Mouse (Mus musculus) right cerebral cortex, postnatal 14 days (tissue): ENCODE data around the gene Ston2.
"Not testable (repeated sequence)": the region's sequence is repeated elsewhere in the genome, so short reads cannot be mapped to it uniquely, and the experiment has no call there.

Experiments used
- DNase-seq: peaks from one replicate; pipeline ENCODE4 v3.0.0; 2022

Ston2 gene

GRCm38 (mm10) chr12:91788446-91788845, 259 bp upstream of the Ston2 start:
- not testable (repeated sequence) for DNase-seq

DNA sequence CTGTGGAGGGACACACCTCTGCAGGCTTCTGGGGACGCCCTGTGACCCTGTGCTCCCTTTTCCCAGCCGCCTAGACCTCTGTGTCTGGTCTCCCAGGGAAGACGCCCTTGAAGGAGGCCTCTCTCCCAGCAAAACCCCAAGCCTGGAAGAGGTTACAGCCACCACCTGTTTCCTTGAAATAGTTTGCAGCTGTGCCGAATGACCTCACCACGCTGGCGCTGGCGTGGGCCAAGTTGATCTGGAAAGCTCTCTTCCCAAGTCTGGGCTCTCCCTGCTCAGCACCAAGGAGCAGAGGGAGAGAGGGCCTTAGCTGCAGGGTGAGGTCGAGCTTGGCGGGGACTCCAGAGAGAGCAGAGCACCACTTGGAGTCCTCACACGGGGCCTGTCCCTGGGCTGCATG, 1.8 kb downstream of the Ston2 start:
- no peak for DNase-seq

GRCm38 (mm10) chr12:91781432-91781831, 6.8 kb downstream of the Ston2 start:
- no peak for DNase-seq

- no peak for DNase-seq
These were observed 7.7 kb downstream of the Ston2 start for GRCm38 (mm10) chr12:91780531-91780930.

- peak; percentile 72 for DNase-seq
These were observed 9.2 kb downstream of the Ston2 start for GRCm38 (mm10) chr12:91779004-91779365.

- DNase-seq = peak; percentile 45
These were observed 9.8 kb downstream of the Ston2 start for GRCm38 (mm10) chr12:91778211-91779003.

DNA sequence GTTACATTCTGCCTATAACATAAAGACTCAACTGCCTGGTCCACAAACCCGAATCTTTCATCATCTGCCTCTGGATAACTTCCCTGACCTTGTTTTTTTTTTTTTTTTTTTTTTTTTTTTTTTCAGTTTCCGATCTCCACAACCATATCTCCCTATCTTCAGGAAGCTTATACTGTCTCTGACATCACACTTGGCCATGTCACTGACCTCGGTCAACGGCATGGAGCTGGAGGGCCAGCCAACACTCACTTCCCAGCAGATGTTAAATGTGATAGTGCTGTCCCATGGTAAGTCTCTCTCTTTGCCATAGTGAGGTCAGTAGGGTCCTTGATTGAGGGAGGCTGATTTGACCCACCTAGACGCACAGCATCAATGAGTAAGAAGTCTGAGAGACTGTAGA, 11.8 kb downstream of the Ston2 start:
- DNase-seq = no peak

- no peak for DNase-seq
These were observed 13.3 kb downstream of the Ston2 start for GRCm38 (mm10) chr12:91774811-91775284.

DNA sequence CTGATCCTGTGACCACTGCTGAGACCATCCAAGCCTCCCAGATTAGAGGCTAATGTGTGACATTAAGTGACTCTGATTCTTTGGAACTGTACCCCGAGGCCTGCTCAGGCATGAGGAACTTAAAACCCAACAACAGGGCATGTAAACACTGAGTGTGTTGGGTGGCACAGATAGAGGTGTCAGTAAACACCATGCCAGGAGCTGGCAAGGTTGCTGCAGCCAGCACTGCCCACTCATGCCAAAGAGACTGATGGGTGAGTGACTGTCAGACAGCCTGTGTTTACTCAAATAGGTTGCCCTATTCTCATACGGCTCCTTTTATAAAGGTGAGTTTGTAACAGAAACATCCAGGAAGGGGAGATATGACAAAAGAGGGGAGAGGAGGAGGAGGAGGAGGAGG, 19.3 kb downstream of the Ston2 start:
- DNase-seq = no peak

- no peak for DNase-seq
These were observed 20.0 kb downstream of the Ston2 start for GRCm38 (mm10) chr12:91768176-91768575.

DNA sequence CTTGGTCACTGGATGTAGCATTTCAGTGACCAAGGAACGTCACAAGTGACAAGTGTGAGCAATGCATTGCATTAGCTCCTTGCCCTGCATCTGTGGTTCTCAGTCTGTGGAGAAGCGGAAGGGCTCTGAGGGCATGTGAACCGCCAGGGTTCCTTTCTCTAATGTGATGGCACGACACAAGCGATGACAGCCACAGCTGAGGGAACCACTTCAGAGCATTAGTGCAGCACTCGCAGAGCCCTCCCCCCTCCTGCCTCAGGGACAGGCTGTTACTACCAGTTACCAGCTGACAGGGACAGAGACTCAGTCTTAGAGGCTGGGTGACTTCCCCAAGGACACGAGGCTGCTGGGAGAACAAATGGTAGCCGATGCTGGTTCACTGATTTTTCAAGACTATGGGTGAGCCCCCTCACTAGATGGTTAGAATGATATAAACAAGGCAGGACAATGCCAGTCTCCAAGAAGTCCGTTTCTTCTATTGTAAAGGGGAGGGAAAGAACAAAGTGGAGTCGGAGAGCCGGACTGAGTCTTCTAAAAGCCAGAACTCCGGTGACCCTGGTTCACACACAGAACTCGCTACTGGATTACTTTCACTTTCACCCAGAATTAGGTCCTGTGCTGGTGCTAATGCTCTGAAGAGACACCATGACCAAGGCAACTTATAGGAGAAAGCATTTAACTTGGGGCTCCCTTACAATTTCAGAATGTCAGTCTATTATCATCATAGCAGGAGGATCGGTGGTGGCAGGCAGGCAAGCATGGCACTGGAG, 21.7 kb downstream of the Ston2 start:
- DNase-seq = peak; percentile 49

DNA sequence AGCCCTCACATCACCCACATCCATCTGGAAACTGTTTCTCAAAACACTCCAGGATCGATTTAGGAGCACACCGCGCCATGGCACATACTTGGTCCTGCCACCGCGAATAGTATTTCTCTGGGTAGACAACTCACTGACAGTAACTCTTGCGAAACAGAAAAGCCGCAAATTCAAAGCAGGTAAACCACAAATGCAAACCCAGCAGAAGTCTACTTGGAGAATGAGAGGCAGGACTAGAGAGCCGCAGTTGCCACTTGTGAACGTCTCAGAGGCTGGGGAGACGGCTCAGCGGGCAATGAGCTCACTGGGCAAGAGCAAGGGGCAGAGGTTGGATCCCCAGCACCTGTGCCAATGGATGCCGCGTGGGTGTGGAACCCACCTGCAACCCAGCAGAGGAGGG, 22.7 kb downstream of the Ston2 start:
- DNase-seq = no peak

DNA sequence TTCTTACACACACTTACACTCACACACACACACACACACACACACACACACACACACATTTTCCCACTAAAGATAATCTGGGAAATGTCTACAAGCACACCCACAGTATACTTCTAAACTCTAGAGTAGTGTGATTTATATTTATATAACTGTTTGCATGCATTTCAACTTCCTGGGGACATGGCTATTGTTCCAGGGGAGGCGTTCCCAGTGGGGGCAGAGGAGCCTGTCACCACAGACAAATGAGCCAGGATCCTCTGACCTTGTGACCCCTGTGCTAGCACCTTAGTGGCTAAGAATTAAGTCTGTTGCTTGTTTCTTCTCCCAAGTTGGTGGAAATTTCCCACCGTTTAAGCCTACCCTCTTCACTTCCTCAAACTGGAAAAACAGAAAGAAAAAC, 23.1 kb downstream of the Ston2 start:
- DNase-seq = no peak

DNA sequence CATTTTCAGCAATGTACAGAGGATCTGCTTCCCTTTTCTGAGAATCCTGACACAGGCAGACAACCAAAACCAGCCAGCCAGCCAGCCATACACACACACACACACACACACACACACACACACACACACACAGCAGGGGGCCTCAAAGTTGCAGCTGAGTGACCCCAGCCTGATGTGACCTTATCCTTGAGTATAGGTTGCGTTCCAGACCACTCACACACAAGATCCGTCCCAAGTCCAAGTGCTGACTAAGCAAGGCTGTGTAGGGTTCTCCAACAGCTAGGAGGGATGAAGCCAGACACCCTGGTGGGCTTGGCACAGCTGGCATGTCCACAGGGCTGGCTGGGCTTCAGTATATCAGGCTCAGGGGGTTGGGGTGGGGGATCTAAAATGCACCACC, 23.7 kb downstream of the Ston2 start:
- no peak for DNase-seq

DNA sequence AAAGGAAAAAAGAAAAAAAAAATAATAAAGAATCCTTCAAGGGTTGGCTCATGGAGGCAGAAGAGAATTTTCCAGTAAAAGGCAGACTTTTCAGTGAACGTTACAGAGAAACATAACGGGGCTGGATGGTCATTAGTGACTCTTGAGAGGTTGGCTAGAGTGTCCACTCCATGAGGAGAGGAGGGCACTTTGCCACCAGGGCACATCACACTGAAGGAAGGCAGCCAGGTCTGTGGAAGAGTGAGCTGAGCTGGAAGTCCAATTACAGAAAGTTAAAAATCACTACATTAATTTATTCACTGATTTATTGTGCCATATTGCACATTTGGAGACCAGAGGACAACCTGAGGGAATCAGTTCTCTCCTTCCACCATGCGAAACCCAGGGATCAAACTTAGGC, 28.4 kb downstream of the Ston2 start:
- no peak for DNase-seq

DNA sequence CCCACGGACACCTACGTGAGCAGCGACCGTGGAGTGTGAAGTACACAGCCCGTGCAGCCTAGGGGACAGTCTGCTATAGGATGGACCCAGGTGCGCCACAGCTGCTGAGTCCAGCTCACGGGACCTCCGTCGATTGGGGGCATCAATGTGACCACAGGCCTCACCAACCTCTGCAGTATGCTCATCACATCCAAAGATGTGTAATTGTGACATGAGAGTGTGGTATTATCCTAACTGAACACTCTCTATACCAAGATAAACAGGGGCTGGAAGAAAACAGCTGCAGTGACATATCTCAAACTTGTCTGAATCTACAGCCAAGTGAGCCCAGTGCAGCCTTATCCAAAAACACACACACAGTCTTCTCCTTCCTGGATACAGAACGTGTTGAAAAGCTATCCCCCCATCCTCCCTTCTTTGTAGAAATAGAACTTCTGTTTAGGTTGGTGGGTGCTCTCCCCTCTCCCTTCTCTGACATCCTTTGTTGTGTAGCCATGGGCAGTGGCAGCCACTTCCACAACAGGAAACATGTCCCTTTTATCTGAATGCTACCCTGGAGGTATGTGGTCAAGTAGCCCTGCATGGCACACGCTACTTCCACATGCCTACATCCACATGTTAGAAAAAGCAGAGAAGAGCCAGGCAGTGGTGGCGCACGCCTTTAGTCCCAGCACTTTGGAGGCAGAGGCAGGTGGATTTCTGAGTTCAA, 30.2 kb downstream of the Ston2 start:
- DNase-seq = no peak

DNA sequence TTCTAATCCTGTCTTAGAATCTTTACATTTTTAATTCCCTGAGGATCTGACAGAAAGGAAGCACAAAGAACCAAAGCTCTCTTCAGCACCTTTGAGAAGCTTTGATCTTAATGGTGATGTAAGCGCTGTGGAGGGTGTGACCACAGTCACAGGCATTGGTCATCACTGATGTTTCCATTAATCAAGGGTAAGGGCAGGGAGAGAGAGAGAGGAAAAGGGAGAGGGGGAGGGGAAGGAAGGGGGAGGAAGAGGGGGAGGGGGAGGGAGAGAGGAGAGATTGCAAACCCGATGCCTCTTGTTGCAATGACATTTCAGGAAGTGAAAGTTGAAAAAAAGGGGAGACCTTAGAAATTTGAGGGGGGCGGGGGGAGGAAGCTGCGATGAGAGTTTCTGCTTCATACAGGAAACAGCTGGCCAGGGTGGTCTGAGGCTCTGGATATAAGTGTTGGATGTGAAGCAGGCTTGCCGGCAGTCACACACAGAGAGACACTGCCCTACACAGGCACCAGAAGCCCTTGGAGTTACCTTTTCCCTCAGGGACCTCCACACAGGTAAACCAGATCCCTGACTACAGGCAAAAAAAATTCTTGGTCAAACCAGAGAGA, 31.5 kb downstream of the Ston2 start:
- no peak for DNase-seq

- DNase-seq = no peak
These were observed 33.6 kb downstream of the Ston2 start for GRCm38 (mm10) chr12:91754606-91755005.

- no peak for DNase-seq
These were observed 35.5 kb downstream of the Ston2 start for GRCm38 (mm10) chr12:91752711-91753110.

GRCm38 (mm10) chr12:91751893-91752597, 36.1 kb downstream of the Ston2 start:
- no peak for DNase-seq

DNA sequence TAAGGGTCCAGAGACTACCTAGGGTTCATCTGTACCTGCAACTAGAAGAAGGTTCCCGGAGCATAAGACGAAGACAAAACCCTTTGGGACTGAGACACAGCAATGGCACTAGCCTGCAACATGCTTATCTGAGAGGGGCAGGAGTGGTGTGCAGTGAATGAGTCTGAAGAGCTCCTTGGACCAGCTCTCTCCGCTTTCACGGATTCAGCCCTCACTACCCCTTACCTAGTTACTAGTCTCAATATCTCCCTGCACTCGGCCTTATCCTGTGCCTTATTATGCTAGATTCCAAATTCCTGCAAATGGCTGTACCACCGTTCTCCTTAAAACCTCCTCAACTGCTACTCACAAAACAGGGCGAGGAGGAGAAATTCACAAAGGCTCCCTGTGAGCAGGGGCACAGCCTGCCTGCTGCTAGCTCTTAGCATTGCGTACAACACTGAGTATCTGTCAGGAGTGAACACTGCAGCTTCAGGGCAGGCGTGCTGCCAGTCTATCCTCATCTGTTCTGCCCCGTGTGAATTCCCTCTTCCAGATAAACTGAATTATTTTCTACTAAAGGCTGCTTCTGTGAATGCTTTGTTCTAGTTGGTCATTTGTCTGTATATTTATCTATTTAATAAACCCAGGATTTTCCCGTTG, 38.5 kb downstream of the Ston2 start:
- DNase-seq = no peak
